Comparison of ENCODE assay signal across 17 mouse cellular contexts in the genomic region with DNA sequence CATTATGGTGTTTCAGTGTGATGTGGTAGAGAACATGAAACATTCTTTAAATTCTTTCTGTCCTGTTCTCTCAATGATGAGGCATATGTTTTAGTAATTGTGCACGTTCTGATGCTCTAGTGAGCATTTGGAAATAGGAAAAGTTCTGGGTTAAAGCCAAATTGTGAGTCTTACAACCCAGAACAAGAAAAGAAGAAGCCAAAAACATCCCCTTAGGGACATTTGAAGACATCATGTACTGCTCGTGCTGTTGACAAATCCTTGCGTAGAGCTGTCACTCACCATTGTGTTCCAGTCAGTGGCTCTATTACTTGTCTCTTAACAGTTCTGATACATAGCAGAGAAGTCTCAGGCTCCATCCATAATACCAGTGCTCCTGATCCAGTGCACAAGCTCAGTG.
"Had no signal": no experiment of that assay in that cellular context is flagged by ENCODE, and none has a peak within 500 bp of the region (broad histone marks: within the 10 kb centered on the region; RNA-seq: fewer than 3 reads in every experiment).

No protein-coding gene starts in this region.

- H3K36me3 ChIP-seq: liver, embryonic 13.5 days had no signal

- H3K27ac ChIP-seq: kidney, postnatal 0 days; limb, embryonic 13.5 days; liver, embryonic 13.5 days; midbrain, embryonic 12.5 days; midbrain, embryonic 15.5 days; neural tube, embryonic 13.5 days had no signal

- ATAC-seq: midbrain, embryonic 15.5 days had no signal

- H3K9ac ChIP-seq: limb, embryonic 13.5 days; liver, embryonic 13.5 days; midbrain, embryonic 12.5 days; midbrain, embryonic 15.5 days; neural tube, embryonic 13.5 days had no signal

- H3K4me3 ChIP-seq: limb, embryonic 13.5 days; liver, embryonic 13.5 days; midbrain, embryonic 12.5 days; midbrain, embryonic 15.5 days; myocyte; neural tube, embryonic 13.5 days had no signal

- H3K4me2 ChIP-seq: limb, embryonic 13.5 days; liver, embryonic 13.5 days; midbrain, embryonic 12.5 days; midbrain, embryonic 15.5 days; neural tube, embryonic 13.5 days had no signal

- H3K4me1 ChIP-seq: limb, embryonic 13.5 days; liver, embryonic 13.5 days; midbrain, embryonic 12.5 days; midbrain, embryonic 15.5 days; neural tube, embryonic 13.5 days had no signal

- DNase-seq: kidney, adult 2 months; kidney, postnatal 25 days; left cerebral cortex, postnatal 4 days; liver, embryonic 13.5 days; lung, adult 2 months; lung, postnatal 36 days; retina, postnatal 1 day; right cerebral cortex, postnatal 25 days; thymus, adult 18-20 months; thymus, postnatal 36 days had no signal

- H3K27me3 ChIP-seq: limb, embryonic 13.5 days; liver, embryonic 13.5 days; megakaryocyte, embryonic 14.5 days; midbrain, embryonic 12.5 days; midbrain, embryonic 15.5 days; neural tube, embryonic 13.5 days had no signal

- H3K9me3 ChIP-seq: limb, embryonic 13.5 days; liver, embryonic 13.5 days; midbrain, embryonic 12.5 days; midbrain, embryonic 15.5 days; neural tube, embryonic 13.5 days had no signal
